Mouse (Mus musculus) limb, embryonic 10.5 days (tissue): ENCODE measurements around the gene Ndufb6. TPM values are rescaled to one million over a fixed set of nuclear protein-coding genes. Genes with fewer than 3 reads are reported as not detected.

Experiments used
- DNase-seq: peaks from one replicate; pipeline ENCODE4 v3.0.0-alpha.2; 2017; ENCODE audit warnings: low spot score
- H3K27ac ChIP-seq: fragments of 300-500 bp; sonication (generic); 2 replicates; pipeline ENCODE4 v1.5.1; 2016; ENCODE audit warnings: mild to moderate bottlenecking
- H3K27me3 ChIP-seq: fragments of 300-500 bp; sonication (generic); 2 replicates; pipeline ENCODE4 v1.6.1; 2016; ENCODE audit warnings: low read depth, mild to moderate bottlenecking; ENCODE audit not compliant: poor library complexity, severe bottlenecking
- H3K36me3 ChIP-seq: fragments of 300-500 bp; sonication (generic); 2 replicates; pipeline ENCODE4 v1.6.1; 2016; ENCODE audit warnings: mild to moderate bottlenecking, moderate library complexity
- H3K4me1 ChIP-seq: fragments of 300-500 bp; sonication (generic); 2 replicates; pipeline ENCODE4 v1.6.1; 2016
- H3K4me3 ChIP-seq: fragments of 300-500 bp; sonication (generic); 2 replicates; pipeline ENCODE4 v1.5.1; 2016; ENCODE audit warnings: mild to moderate bottlenecking, moderate library complexity
- H3K9me3 ChIP-seq: fragments of 300-500 bp; sonication (generic); replicated peaks from 2 replicates; pipeline ENCODE4 v1.6.1; 2016; ENCODE audit warnings: mild to moderate bottlenecking
- WGBS: fragments of 180-500 bp; shearing (Covaris S2); methylation state at CpG from one replicate; pipeline ENCODE4 v1.1.7; 2016; 5-methylcytosine and 5-hydroxymethylcytosine counted together
- polyA plus RNA-seq: library from polyadenylated mRNA; unstranded; fragments of >200 nt; fragmentation: Nextera tagmentation; extraction: Ambion mirVana; gene quantifications from 2 replicates; pipeline ENCODE4 v1.2.1, GENCODE M21; 2016

The Ndufb6 gene
- polyA plus RNA-seq, 1 experiment from 2014 or later: 321 TPM

- Histone ChIP-seq H3K4me1 (no peaks in the 10 kb centered on the region), H3K27ac (no peak overlapping the region), H3K27me3 (no peaks in the 10 kb centered on the region), H3K9me3 (no peaks in the 10 kb centered on the region), H3K36me3 (no peaks in the 10 kb centered on the region), H3K4me3 (no peak overlapping the region)
- no peak for DNase-seq
- 82% methylated on average over 6 of the region's 6 CpGs for WGBS
Observed at GRCm38 (mm10) chr4:40287415-40287814, 8.2 kb upstream of the Ndufb6 start.

DNA sequence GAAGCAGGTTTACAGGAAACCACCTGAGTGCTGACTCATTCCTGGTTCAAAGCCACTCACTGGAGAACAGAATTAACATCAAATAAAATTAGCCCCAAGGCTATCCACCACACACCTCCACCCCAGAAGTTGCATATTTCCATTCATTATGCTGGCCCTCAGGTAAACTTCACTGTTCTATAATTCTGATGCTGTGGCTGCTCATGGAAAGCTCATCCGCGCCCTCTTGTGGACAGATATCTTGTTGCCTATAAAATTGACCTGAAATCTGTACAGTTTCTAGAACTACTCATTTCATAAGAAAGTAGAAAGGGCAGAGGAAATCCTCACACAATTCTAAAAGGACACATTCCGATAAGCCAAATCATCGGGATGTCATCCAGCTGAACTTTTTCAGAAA, 6.4 kb upstream of the Ndufb6 start:
- 26% methylated on average over 4 of the region's 4 CpGs for WGBS
- Histone ChIP-seq H3K4me3 (no peak overlapping the region), H3K36me3 (no peaks in the 10 kb centered on the region), H3K4me1 (no peaks in the 10 kb centered on the region), H3K27ac (no peak overlapping the region), H3K9me3 (no peaks in the 10 kb centered on the region), H3K27me3 (no peaks in the 10 kb centered on the region)
- DNase-seq: peak; percentile 69

DNA sequence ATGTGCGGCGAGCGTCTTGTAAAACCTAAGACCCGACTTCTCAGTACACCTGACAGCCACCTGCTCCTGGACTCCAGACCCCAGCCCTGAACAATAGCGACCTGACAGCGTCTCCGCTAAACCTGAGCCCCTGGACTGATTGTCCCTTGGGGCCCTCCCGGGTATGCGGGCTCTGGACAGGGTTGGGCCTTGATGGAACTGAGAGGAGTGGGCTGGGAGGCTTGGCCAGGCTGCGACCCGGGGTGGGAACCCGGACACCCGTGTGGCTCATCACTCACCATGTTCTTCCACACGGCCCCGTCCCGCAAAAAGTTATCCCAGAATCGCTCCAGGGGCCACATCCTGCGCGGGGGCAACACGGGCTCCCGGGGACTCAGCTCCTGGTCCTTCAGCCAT, 343 bp downstream of the Ndufb6 start:
- Histone ChIP-seq H3K4me3 (peak overlapping the region; percentile 85), H3K27ac (peak overlapping the region; percentile 86), H3K27me3 (no peaks in the 10 kb centered on the region), H3K9me3 (no peaks in the 10 kb centered on the region), H3K4me1 (peaks cover 10% of the 10 kb centered on the region), H3K36me3 (peaks cover 26% of the 10 kb centered on the region)
- under 1% methylated on average over 21 of the region's 21 CpGs for WGBS
- DNase-seq: no peak

DNA sequence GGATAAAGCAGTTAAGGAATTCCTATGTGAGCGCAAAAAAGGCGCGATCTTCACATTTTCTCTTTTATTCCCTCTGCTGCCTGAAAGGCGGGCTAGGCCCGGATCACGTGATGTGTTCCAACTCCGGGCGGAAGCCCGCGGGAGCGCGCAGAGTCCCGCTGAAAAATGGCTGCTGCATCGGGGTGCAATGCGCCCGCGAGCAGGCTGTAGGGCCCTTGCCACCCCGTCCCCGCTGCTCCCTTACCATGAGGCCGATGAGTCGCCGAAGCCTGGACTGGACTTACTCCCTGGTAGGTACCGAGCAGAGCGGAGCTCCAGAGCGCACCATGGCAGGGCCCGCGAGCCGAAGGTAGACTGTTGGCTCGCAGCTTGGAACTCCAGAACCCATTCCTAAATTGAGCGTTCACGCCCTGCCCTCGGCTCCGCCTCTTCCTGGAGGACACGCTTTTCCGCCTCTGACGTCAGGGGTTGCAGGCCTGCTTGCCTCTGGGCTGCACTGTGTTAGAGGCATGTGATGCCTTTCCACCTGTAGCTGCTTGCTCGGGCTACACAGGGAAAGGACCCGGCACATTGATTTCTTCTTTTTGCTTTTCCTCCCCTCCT, 9.7 kb downstream of the Ndufb6 start, which contains the start of the genes Smim27 and Topors:
TSS of gene Smim27 (plus strand) at position 150 of the 603 bp plus-strand sequence.
TSS of gene Topors (minus strand) at position 421 of the 603 bp plus-strand sequence.
- Histone ChIP-seq H3K27me3 (no peaks in the 10 kb centered on the region), H3K9me3 (no peaks in the 10 kb centered on the region), H3K4me1 (peaks cover 19% of the 10 kb centered on the region), H3K4me3 (peak within 1 kb of the TSS; percentile 88), H3K27ac (peak within 1 kb of the TSS; percentile 97), H3K36me3 (peaks cover 61% of the 10 kb centered on the region)
- under 1% methylated on average over 38 of the region's 38 CpGs for WGBS
- peak; percentile 96 for DNase-seq

GRCm38 (mm10) chr4:40268835-40269234, 10.4 kb downstream of the Ndufb6 start:
- no peak for DNase-seq
- Histone ChIP-seq H3K27me3 (no peaks in the 10 kb centered on the region), H3K9me3 (no peaks in the 10 kb centered on the region), H3K36me3 (peaks cover 60% of the 10 kb centered on the region), H3K27ac (peak overlapping the region; percentile 97), H3K4me1 (peaks cover 19% of the 10 kb centered on the region), H3K4me3 (peak overlapping the region; percentile 88)
- under 1% methylated on average over 16 of the region's 16 CpGs for WGBS

GRCm38 (mm10) chr4:40268204-40268813, 10.9 kb downstream of the Ndufb6 start:
- WGBS: 1% methylated on average over 50 of the region's 50 CpGs
- peaks cover 19% of the 10 kb centered on the region for H3K4me1 ChIP-seq
- peaks cover 61% of the 10 kb centered on the region for H3K36me3 ChIP-seq
- DNase-seq: peak; percentile 95
- H3K27me3 ChIP-seq: no peaks in the 10 kb centered on the region
- peak overlapping the region; percentile 88 for H3K4me3 ChIP-seq
- H3K9me3 ChIP-seq: no peaks in the 10 kb centered on the region
- peak overlapping the region; percentile 97 for H3K27ac ChIP-seq

DNA sequence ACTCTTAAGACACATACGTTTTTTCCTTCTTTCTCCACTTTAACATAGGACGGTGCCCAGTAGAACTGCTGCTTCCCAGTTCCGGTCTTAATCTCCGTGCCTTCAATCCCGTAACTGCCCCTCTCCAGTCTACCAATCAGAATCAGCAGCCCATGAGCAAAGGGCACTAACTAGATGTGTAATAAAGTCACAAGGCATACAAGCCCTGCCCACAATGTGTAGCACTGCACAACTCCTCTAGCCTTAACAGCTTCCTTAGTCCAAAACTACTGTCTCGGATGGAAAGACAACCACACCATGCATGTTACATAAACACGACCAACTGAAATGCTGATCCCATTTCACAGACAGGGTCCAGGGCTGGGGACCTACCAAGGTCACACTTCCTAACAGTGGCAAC, 11.5 kb downstream of the Ndufb6 start:
- H3K36me3 ChIP-seq: peaks cover 63% of the 10 kb centered on the region
- H3K4me1 ChIP-seq: peaks cover 19% of the 10 kb centered on the region
- H3K27me3 ChIP-seq: no peaks in the 10 kb centered on the region
- WGBS: 79% methylated on average over 7 of the region's 7 CpGs
- DNase-seq: no peak
- H3K4me3 ChIP-seq: peak overlapping the region; percentile 88
- H3K9me3 ChIP-seq: no peaks in the 10 kb centered on the region
- peak overlapping the region; percentile 97 for H3K27ac ChIP-seq

GRCm38 (mm10) chr4:40264321-40264720, 14.9 kb downstream of the Ndufb6 start:
- Histone ChIP-seq H3K27me3 (no peaks in the 10 kb centered on the region), H3K27ac (no peak overlapping the region), H3K36me3 (peaks cover 87% of the 10 kb centered on the region), H3K4me1 (peaks cover 19% of the 10 kb centered on the region), H3K4me3 (no peak overlapping the region), H3K9me3 (no peaks in the 10 kb centered on the region)
- WGBS: 81% methylated on average over 1 of the region's 1 CpGs
- no peak for DNase-seq

DNA sequence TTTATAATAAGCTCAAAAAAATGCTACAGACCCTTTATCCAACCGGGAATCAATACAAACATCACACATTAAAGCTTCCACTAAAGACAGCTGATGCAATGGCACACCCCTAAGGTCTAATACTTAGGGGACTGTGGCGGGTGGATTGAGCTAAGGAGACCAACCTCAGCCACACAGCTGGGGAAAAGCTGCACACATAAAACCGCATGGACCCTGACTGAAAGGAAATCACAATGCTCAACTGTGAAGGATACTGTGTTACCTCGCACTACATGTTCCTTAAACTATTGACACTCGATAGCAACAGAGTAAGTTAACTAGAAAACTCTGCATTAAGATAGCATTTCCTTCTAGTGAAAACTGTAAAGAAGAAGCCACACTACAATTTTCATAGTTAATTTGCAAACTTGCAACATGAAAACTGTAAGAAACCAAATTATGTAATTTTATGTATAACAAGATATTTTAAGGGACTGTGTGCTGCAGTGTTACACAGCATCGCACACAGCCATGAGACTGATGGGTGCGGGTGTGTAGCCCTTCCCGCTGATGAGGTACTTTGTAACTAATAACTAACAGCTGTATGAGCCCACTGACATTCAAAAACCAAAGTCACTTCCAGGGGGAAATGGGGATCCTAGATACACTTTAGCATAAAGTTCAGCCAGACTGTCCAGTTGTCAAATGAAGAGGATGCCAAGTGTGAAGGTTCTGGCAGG, 24.7 kb downstream of the Ndufb6 start:
- Histone ChIP-seq H3K4me1 (no peaks in the 10 kb centered on the region), H3K36me3 (peaks cover 21% of the 10 kb centered on the region), H3K9me3 (no peaks in the 10 kb centered on the region), H3K27ac (no peak overlapping the region), H3K27me3 (no peaks in the 10 kb centered on the region), H3K4me3 (no peak overlapping the region)
- DNase-seq: no peak
- WGBS: 84% methylated on average over 8 of the region's 8 CpGs

GRCm38 (mm10) chr4:40253766-40254165, 25.5 kb downstream of the Ndufb6 start:
- no peaks in the 10 kb centered on the region for H3K4me1 ChIP-seq
- no peaks in the 10 kb centered on the region for H3K27me3 ChIP-seq
- no peak for DNase-seq
- 88% methylated on average over 2 of the region's 2 CpGs for WGBS
- H3K27ac ChIP-seq: no peak overlapping the region
- no peaks in the 10 kb centered on the region for H3K9me3 ChIP-seq
- H3K4me3 ChIP-seq: no peak overlapping the region
- peaks cover 13% of the 10 kb centered on the region for H3K36me3 ChIP-seq

- Histone ChIP-seq H3K9me3 (no peaks in the 10 kb centered on the region), H3K4me1 (no peaks in the 10 kb centered on the region), H3K27me3 (no peaks in the 10 kb centered on the region), H3K4me3 (no peak overlapping the region), H3K27ac (no peak overlapping the region), H3K36me3 (no peaks in the 10 kb centered on the region)
- 91% methylated on average over 5 of the region's 5 CpGs for WGBS
- no peak for DNase-seq
Observed at GRCm38 (mm10) chr4:40250984-40251383, 28.2 kb downstream of the Ndufb6 start.

DNA sequence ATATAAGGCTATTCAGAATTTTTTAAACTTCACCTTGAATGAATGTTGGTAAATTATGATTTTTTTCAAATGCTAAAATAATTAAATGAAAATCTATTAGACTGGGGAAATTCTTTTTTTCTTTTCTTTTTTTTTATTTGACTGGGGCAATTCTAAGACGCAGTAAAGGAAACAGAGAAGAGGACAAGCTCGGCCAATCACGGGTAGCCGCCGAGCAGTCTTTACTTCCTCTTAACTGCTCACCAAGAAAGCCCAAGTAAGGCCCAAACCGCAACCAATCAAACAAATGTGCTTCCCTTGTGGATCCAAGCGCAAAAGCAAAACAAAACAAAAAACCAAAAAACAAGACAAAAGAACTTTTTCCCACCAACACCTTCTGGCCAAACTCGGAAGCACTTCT, 35.2 kb downstream of the Ndufb6 start:
- DNase-seq: no peak
- Histone ChIP-seq H3K4me1 (peaks cover 10% of the 10 kb centered on the region), H3K27me3 (no peaks in the 10 kb centered on the region), H3K9me3 (no peaks in the 10 kb centered on the region), H3K27ac (no peak overlapping the region), H3K36me3 (no peaks in the 10 kb centered on the region), H3K4me3 (no peak overlapping the region)
- WGBS: 86% methylated on average over 8 of the region's 8 CpGs

GRCm38 (mm10) chr4:40243006-40243405, 36.2 kb downstream of the Ndufb6 start:
- Histone ChIP-seq H3K36me3 (no peaks in the 10 kb centered on the region), H3K4me3 (no peak overlapping the region), H3K27me3 (no peaks in the 10 kb centered on the region), H3K9me3 (no peaks in the 10 kb centered on the region), H3K4me1 (peaks cover 17% of the 10 kb centered on the region), H3K27ac (no peak overlapping the region)
- no peak for DNase-seq
- 88% methylated on average over 4 of the region's 4 CpGs for WGBS
